Mouse (Mus musculus): ENCODE data around the gene Amph.
"Not testable (repeated sequence)": the region's sequence is repeated elsewhere in the genome, so short reads cannot be mapped to it uniquely, and the experiment has no call there.

Amph gene

GRCm38 (mm10) chr13:18948171-18949028 lies at the start of gene Amph:
Gene Amph (plus strand): TSS chr13:18948205.
- no peak for DNase-seq (ENCODE audit: low read depth)

GRCm38 (mm10) chr13:18903623-18904022 lies 44.4 kb upstream of the Amph start:
- DNase-seq (ENCODE audit: low read depth): no peak

GRCm38 (mm10) chr13:18914774-18915173 lies 33.2 kb upstream of the Amph start:
- DNase-seq (ENCODE audit: low read depth): no peak

- not testable (repeated sequence) for DNase-seq (ENCODE audit: low read depth)
Observed at GRCm38 (mm10) chr13:18933191-18933590, 14.8 kb upstream of the Amph start.

- no peak for DNase-seq (ENCODE audit: low read depth)
Observed at GRCm38 (mm10) chr13:18947686-18948085, 319 bp upstream of the Amph start.

GRCm38 (mm10) chr13:18949029-18949350 lies 985 bp downstream of the Amph start:
- no peak for DNase-seq (ENCODE audit: low read depth)

- DNase-seq (ENCODE audit: low read depth): no peak
Observed at GRCm38 (mm10) chr13:18949626-18950200, 1.7 kb downstream of the Amph start.

GRCm38 (mm10) chr13:18953575-18953974 lies 5.6 kb downstream of the Amph start:
- DNase-seq (ENCODE audit: low read depth): no peak

GRCm38 (mm10) chr13:18956065-18956913 lies 8.3 kb downstream of the Amph start:
- no peak for DNase-seq (ENCODE audit: low read depth)

GRCm38 (mm10) chr13:18957028-18957427 lies 9.0 kb downstream of the Amph start:
- no peak for DNase-seq (ENCODE audit: low read depth)

GRCm38 (mm10) chr13:18972571-18972970 lies 24.6 kb downstream of the Amph start:
- DNase-seq (ENCODE audit: low read depth): no peak

- DNase-seq (ENCODE audit: low read depth): no peak
Observed at GRCm38 (mm10) chr13:18974351-18974750, 26.3 kb downstream of the Amph start.

GRCm38 (mm10) chr13:18987266-18987665 lies 39.3 kb downstream of the Amph start:
- no peak for DNase-seq (ENCODE audit: low read depth)

GRCm38 (mm10) chr13:18988323-18988722 lies 40.3 kb downstream of the Amph start:
- no peak for DNase-seq (ENCODE audit: low read depth)

GRCm38 (mm10) chr13:18989185-18989714 lies 41.2 kb downstream of the Amph start:
- no peak for DNase-seq (ENCODE audit: low read depth)

GRCm38 (mm10) chr13:19002502-19002901 lies 54.5 kb downstream of the Amph start:
- no peak for DNase-seq (ENCODE audit: low read depth)

- DNase-seq (ENCODE audit: low read depth): no peak
Observed at GRCm38 (mm10) chr13:19004406-19004805, 56.4 kb downstream of the Amph start.

- DNase-seq (ENCODE audit: low read depth): no peak
Observed at GRCm38 (mm10) chr13:19008440-19008839, 60.4 kb downstream of the Amph start.

GRCm38 (mm10) chr13:19014825-19015375 lies 66.9 kb downstream of the Amph start:
- DNase-seq (ENCODE audit: low read depth): no peak

GRCm38 (mm10) chr13:19021529-19021928 lies 73.5 kb downstream of the Amph start:
- no peak for DNase-seq (ENCODE audit: low read depth)

- no peak for DNase-seq (ENCODE audit: low read depth)
Observed at GRCm38 (mm10) chr13:19022310-19022709, 74.3 kb downstream of the Amph start.

- DNase-seq (ENCODE audit: low read depth): no peak
Observed at GRCm38 (mm10) chr13:19025091-19025688, 77.2 kb downstream of the Amph start.

Data from 416B (cell line).